Mouse (Mus musculus) limb, embryonic 11.5 days (tissue): ENCODE data around the gene Wnk1. TPM values are rescaled to one million over a fixed set of nuclear protein-coding genes. Genes with fewer than 3 reads are reported as not detected.
A peak's percentile ranks its signal among the peaks of the same experiment; 100 is the strongest.
"Not testable (repeated sequence)": the region's sequence is repeated elsewhere in the genome, so short reads cannot be mapped to it uniquely, and the experiment has no call there.

ENCODE experiments used
- ATAC-seq: fragments of 200-750 bp; cut with Nextera tagmentation; 2 replicates; pipeline ENCODE4 v1.8.0; 2017; ENCODE audit warnings: low read depth; ENCODE audit not compliant: insufficient number of reproducible peaks, low FRiP score, low TSS enrichment
- DNase-seq: peaks from one replicate; pipeline ENCODE4 v3.0.0-alpha.2; 2015; ENCODE audit warnings: low spot score
- H3K27ac ChIP-seq: fragments of 300-500 bp; sonication (generic); replicated peaks from 2 replicates; pipeline ENCODE4 v1.5.1; 2014; ENCODE audit warnings: low read depth, mild to moderate bottlenecking, low read length
- H3K27me3 ChIP-seq: fragments of 300-500 bp; sonication (generic); 2 replicates; pipeline ENCODE4 v1.6.1; 2014; ENCODE audit warnings: mild to moderate bottlenecking, low read length, mixed read lengths; ENCODE audit not compliant: control insufficient read depth, insufficient read depth
- H3K36me3 ChIP-seq: fragments of 300-500 bp; sonication (generic); 2 replicates; pipeline ENCODE4 v1.6.1; 2014; ENCODE audit warnings: mild to moderate bottlenecking, low read length, moderate library complexity, mixed read lengths; ENCODE audit not compliant: control insufficient read depth, insufficient read depth
- H3K4me1 ChIP-seq: fragments of 300-500 bp; sonication (generic); 2 replicates; pipeline ENCODE4 v1.6.1; 2014; ENCODE audit warnings: low read length, mixed read lengths; ENCODE audit not compliant: control insufficient read depth, insufficient read depth
- H3K4me2 ChIP-seq: fragments of 300-500 bp; sonication (generic); 2 replicates; pipeline ENCODE4 v1.6.1; 2014; ENCODE audit warnings: low read depth, mild to moderate bottlenecking, moderate library complexity; ENCODE audit not compliant: severe bottlenecking
- H3K4me3 ChIP-seq: fragments of 300-500 bp; sonication (generic); 2 replicates; pipeline ENCODE4 v1.5.1; 2014; ENCODE audit warnings: low read depth, low read length
- H3K9ac ChIP-seq: fragments of 300-500 bp; sonication (generic); 2 replicates; pipeline ENCODE4 v1.6.1; 2014; ENCODE audit warnings: mild to moderate bottlenecking, low read length
- H3K9me3 ChIP-seq: fragments of 300-500 bp; sonication (generic); 2 replicates; pipeline ENCODE4 v1.6.1; 2016; ENCODE audit warnings: low read length; ENCODE audit not compliant: control insufficient read depth
- WGBS: fragments of 180-500 bp; shearing (Covaris S2); extraction: QIAGEN DNeasy Blood & Tissue Kit; methylation state at CpG from one replicate; pipeline ENCODE4 v1.1.7; 2014; 5-methylcytosine and 5-hydroxymethylcytosine counted together
- polyA plus RNA-seq: library from polyadenylated mRNA; unstranded; fragments of >200 nt; fragmentation: Nextera tagmentation; extraction: Ambion mirVana; gene quantifications from 2 replicates; pipeline ENCODE4 v1.2.1, GENCODE M21; 2014

Wnk1 gene
- 61.5 and 64.6 TPM in 2 replicates for polyA plus RNA-seq

DNA sequence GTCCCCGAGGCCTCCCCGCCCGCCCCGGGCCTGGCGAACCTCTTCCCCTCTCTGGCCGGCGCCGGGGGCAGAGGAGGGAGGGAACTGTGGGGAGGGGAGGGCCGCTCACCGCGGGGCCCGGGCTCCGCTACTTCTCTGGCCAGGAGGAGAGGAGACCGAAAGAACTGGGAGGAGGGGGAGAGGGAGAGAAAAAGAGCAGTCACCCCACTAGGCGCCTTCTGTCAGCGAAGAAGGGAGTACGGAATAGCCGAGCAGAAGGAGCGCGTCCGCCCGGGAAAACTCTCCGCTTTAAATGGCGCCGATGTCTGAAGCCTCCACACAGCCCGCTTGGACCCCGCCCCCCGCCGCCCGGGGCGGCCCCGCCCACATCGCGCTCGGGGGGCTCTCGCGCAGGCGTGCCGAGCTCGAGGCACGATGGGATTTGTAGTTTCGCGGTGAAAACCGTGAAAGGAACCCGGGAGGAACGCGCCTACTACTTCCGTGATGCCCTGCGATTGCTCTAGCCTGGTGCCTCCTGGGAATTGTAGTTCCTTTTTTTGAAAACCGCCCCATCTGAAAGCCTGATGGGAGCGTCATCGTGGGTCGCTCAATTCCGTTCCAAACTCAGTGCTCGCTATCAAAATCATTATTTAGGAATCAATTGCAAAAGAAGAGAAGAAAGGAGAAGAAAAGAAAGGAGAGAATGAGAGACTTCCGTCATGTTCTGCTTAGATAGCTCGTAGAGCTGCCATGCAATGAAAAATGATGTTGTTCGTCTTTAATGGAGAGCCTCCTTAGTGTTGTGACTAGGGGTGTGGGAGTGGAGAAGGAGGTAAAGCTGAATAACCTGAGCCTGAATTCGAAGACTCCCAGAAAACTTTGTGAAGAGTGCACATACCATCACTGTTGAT, at the start of gene Wnk1:
Gene Wnk1 (minus strand): TSS at position 307 of the 890 bp plus-strand sequence.
- Histone ChIP-seq H3K4me1 (peaks cover 7% of the 10 kb centered on the region), H3K4me3 (peak within 1 kb of the TSS; percentile 96), H3K9ac (peak within 1 kb of the TSS; percentile 84), H3K27ac (peak within 1 kb of the TSS; percentile 94), H3K9me3 (no peaks in the 10 kb centered on the region), H3K27me3 (no peaks in the 10 kb centered on the region), H3K36me3 (no peaks in the 10 kb centered on the region), H3K4me2 (peak within 1 kb of the TSS; percentile 73)
- WGBS, result under 1% methylated on average over 53 of the region's 59 CpGs
- DNase-seq (peak; percentile 99), ATAC-seq (peak; percentile 93)

DNA sequence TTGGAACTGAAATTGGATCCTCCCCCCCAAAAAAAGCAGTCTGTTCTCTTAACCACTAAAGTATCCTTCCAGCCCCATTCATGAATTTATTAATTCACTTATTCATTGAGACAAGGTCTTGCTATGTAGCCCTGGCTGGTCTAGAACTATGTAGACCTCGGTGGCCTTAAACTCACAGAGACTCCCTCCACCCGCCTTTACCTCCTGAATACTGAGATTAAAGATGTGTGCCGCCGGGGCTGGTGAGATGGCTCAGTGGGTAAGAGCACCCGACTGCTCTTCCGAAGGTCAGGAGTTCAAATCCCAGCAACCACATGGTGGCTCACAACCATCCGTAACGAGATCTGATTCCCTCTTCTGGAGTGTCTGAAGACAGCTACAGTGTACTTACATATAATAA, 48.6 kb upstream of the Wnk1 start:
- H3K9ac ChIP-seq, H3K36me3 ChIP-seq, H3K9me3 ChIP-seq, H3K4me2 ChIP-seq, H3K27ac ChIP-seq, H3K4me3 ChIP-seq, H3K27me3 ChIP-seq, ATAC-seq, H3K4me1 ChIP-seq, DNase-seq: not testable (repeated sequence)
- 89% methylated on average over 6 of the region's 8 CpGs for WGBS

DNA sequence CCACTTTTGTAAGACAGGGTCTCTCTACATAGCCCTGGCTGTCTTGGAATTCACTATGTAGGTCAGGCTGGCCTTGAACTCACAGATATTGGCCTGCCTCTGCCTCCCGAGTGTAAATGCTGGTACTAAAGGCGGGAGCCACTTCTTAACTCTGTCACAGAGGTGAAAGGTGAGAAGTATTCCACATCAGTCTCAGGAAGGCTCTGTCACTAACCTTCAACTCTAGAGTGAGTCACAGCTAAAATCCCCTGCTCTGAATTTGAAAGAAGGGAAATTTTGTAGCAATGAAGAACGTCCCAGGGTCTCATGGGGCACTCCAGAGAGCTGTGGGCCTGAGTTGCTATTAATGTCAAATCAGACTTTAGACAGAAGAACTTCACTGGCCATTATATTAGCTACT, 47.4 kb upstream of the Wnk1 start:
- H3K9me3 ChIP-seq, result no peaks in the 10 kb centered on the region
- no peaks in the 10 kb centered on the region for H3K36me3 ChIP-seq
- H3K4me3 ChIP-seq, result no peak overlapping the region
- H3K9ac ChIP-seq, result no peak overlapping the region
- no peak for ATAC-seq
- no peaks in the 10 kb centered on the region for H3K27me3 ChIP-seq
- no peak overlapping the region for H3K4me2 ChIP-seq
- WGBS, result 74% methylated on average over 3 of the region's 3 CpGs
- no peak for DNase-seq
- no peaks in the 10 kb centered on the region for H3K4me1 ChIP-seq
- no peak overlapping the region for H3K27ac ChIP-seq

DNA sequence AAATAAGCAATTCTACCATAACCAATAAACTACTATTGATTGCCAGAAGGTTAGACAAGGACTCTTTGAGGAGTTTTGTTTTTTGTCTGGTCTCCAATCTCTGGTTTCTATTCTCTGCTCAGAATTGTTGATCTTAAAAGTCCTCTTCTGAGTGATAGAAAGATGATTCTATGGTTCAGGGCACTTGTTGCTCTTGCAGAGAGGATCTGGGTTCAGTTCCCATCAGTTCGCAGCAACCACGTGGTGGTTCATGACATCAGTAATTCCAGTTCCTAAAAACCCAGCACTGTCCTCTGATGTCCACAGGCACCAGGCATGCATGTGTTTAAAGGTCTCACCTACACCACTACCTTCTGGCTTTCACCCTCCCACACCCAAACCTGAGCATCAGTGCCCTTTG, 46.5 kb upstream of the Wnk1 start:
- no peak overlapping the region for H3K27ac ChIP-seq
- no peak overlapping the region for H3K4me2 ChIP-seq
- no peaks in the 10 kb centered on the region for H3K36me3 ChIP-seq
- DNase-seq (no peak), ATAC-seq (no peak)
- H3K27me3 ChIP-seq, result no peaks in the 10 kb centered on the region
- 90% methylated on average over 2 of the region's 2 CpGs for WGBS
- no peaks in the 10 kb centered on the region for H3K9me3 ChIP-seq
- no peak overlapping the region for H3K9ac ChIP-seq
- H3K4me1 ChIP-seq, result no peaks in the 10 kb centered on the region
- no peak overlapping the region for H3K4me3 ChIP-seq

DNA sequence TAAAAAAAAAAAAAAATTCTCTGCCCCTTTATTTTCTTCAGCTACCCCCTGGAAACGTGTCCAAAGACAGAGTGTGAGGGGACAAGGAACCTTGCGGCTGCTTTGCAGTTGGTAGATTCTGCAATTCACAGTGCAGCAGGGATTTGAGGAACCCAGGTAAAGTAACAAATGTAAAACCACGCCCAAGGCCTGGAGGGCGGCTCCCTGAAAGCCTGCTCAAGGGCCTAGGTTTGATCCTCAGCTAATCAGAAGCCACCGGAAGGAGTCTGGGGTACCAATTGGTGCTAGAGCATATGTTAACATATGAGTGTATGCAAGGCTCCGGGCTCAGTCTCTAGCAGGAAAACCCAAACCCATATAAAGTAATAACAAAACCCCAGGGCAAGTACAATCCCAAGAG, 45.0 kb upstream of the Wnk1 start:
- ATAC-seq, result no peak
- WGBS, result 72% methylated on average over 6 of the region's 6 CpGs
- Histone ChIP-seq H3K4me2 (no peak overlapping the region), H3K36me3 (no peaks in the 10 kb centered on the region), H3K4me1 (no peaks in the 10 kb centered on the region), H3K4me3 (no peak overlapping the region), H3K9me3 (no peaks in the 10 kb centered on the region), H3K27me3 (no peaks in the 10 kb centered on the region), H3K27ac (no peak overlapping the region), H3K9ac (no peak overlapping the region)
- no peak for DNase-seq

DNA sequence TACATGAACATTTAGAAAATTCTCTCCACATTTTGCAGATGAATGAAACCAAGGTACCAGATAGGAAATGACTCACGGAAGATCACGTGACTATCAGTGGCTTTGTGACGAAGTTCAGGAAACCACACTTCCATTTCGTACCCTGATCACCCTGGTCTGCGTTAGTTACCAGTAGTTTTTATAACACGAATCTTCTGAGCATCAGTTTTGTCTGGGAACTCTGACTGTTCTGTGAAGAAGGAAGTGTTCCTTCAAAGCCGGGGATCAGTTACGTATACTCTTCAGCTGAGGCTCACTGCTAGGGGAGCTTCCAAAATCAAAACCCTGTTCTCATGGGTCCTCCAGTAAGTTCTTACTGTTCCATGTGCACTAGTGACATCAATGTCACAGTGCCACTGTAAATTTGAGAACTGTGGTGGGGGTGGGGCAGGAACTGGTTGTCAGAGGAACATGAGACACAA, 44.5 kb upstream of the Wnk1 start:
- Histone ChIP-seq H3K27me3 (no peaks in the 10 kb centered on the region), H3K9me3 (no peaks in the 10 kb centered on the region), H3K27ac (no peak overlapping the region), H3K4me3 (no peak overlapping the region), H3K9ac (no peak overlapping the region), H3K4me1 (no peaks in the 10 kb centered on the region), H3K4me2 (no peak overlapping the region), H3K36me3 (no peaks in the 10 kb centered on the region)
- no peak for DNase-seq
- WGBS, result 88% methylated on average over 8 of the region's 8 CpGs
- ATAC-seq, result no peak

DNA sequence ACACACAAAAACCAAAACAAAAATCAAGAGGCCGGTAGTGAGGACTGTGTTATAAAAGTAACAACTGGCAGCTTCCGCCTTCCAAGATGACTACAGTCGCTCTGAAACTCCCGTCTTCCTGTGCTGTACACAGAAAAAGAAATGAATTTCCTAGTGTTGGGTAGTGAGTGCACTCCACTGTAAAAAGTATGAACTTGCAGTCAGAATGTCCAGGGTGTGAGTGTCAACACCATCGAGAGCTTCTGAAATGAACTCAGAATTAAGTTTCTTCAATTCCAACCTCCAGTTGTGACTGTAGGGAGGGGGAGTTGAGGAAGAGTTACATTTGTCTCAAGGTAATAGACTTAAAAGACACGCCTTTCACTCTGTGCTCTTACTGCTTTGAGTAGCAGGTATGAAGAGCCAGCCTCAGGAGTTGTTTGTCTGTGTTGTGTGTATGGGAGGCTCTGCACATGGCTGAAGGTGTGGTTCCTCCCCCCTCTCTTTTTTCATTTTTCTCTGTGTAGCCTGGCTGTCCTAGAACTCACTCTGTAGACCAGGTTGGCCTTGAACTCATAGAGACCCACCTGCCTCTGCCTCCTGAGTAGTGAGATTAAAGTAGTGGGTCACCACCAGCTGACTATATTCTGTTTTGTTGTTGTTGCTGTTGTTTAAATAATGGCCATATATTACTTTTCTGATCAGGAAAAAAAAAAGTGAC, 43.9 kb upstream of the Wnk1 start:
- ATAC-seq (no peak), DNase-seq (no peak)
- H3K9ac ChIP-seq, result no peak overlapping the region
- no peaks in the 10 kb centered on the region for H3K27me3 ChIP-seq
- H3K36me3 ChIP-seq, result no peaks in the 10 kb centered on the region
- no peak overlapping the region for H3K27ac ChIP-seq
- no peaks in the 10 kb centered on the region for H3K4me1 ChIP-seq
- H3K9me3 ChIP-seq, result no peaks in the 10 kb centered on the region
- no peak overlapping the region for H3K4me3 ChIP-seq
- WGBS, result 92% methylated on average over 6 of the region's 6 CpGs
- no peak overlapping the region for H3K4me2 ChIP-seq

DNA sequence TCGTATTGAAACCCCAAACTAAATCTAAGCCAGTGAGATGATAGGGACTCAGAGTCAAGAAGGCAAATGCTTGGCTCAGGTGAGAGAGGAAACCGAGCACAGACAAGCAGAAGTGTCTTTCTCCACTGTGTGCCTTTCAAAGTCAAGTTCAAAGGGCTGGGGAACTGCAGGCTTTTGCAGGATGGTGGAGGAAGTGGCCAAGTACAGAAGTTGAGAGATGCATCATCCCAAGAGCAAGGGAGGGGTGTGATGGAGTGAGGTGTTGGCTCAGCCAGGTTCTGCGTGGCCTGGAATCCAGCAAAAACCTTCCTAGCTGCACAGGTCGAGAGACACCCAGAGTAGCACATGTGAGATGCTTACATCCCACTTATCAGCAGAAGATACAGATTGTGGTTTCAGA, 43.0 kb upstream of the Wnk1 start:
- Histone ChIP-seq H3K27me3 (no peaks in the 10 kb centered on the region), H3K27ac (no peak overlapping the region), H3K9me3 (no peaks in the 10 kb centered on the region), H3K36me3 (no peaks in the 10 kb centered on the region), H3K4me1 (no peaks in the 10 kb centered on the region), H3K4me3 (no peak overlapping the region), H3K4me2 (no peak overlapping the region), H3K9ac (no peak overlapping the region)
- 79% methylated on average over 4 of the region's 4 CpGs for WGBS
- ATAC-seq (no peak), DNase-seq (no peak)
